Mouse (Mus musculus): ENCODE measurements around the gene Cela1.

Gene Cela1

GRCm38 (mm10) chr15:100635851-100636645 is 51.7 kb downstream of the Cela1 start:
- DNase-seq (ENCODE audit: low spot score), result no peak

GRCm38 (mm10) chr15:100635239-100635638 is 52.5 kb downstream of the Cela1 start:
- DNase-seq (ENCODE audit: low spot score), result no peak

- no peak for DNase-seq (ENCODE audit: low spot score)
These were observed 54.4 kb downstream of the Cela1 start for GRCm38 (mm10) chr15:100633341-100633740.

GRCm38 (mm10) chr15:100632323-100632722 is 55.4 kb downstream of the Cela1 start:
- DNase-seq (ENCODE audit: low spot score), result no peak

- DNase-seq (ENCODE audit: low spot score), result no peak
These were observed 56.1 kb downstream of the Cela1 start for GRCm38 (mm10) chr15:100631454-100632170.

GRCm38 (mm10) chr15:100630126-100630525 is 57.6 kb downstream of the Cela1 start:
- DNase-seq (ENCODE audit: low spot score), result no peak

GRCm38 (mm10) chr15:100628797-100629196 is 58.9 kb downstream of the Cela1 start:
- DNase-seq (ENCODE audit: low spot score), result no peak

- DNase-seq (ENCODE audit: low spot score), result no peak
These were observed 59.8 kb downstream of the Cela1 start for GRCm38 (mm10) chr15:100627774-100628370.

- DNase-seq (ENCODE audit: low spot score), result peak; percentile 24
These were observed 60.4 kb downstream of the Cela1 start for GRCm38 (mm10) chr15:100627287-100627686.

- DNase-seq (ENCODE audit: low spot score), result no peak
These were observed 63.3 kb downstream of the Cela1 start for GRCm38 (mm10) chr15:100624435-100624834.

All from c-Kit-positive CD71-positive TER-119-positive erythroid progenitor cells, embryonic 14.5 days (primary cell).